Mouse (Mus musculus) testis, adult 2 months (tissue): ENCODE measurements around the gene Ston1. TPM values are rescaled to one million over a fixed set of nuclear protein-coding genes. Genes with fewer than 3 reads are reported as not detected.

Source experiments
- H3K27ac ChIP-seq: fragments of 200-500 bp; 2 replicates; pipeline ENCODE4 v1.5.1; 2012; ENCODE audit warnings: low read depth, low read length; ENCODE audit not compliant: control insufficient read depth, insufficient read depth
- H3K27me3 ChIP-seq: fragments of 200-500 bp; 2 replicates; pipeline ENCODE4 v1.6.1; 2012; ENCODE audit warnings: mild to moderate bottlenecking, low read length, moderate library complexity; ENCODE audit not compliant: control insufficient read depth, insufficient read depth
- H3K36me3 ChIP-seq: fragments of 200-500 bp; 2 replicates; pipeline ENCODE4 v1.6.1; 2012; ENCODE audit warnings: mild to moderate bottlenecking, low read length; ENCODE audit not compliant: control insufficient read depth, insufficient read depth
- H3K4me1 ChIP-seq: fragments of 200-500 bp; 2 replicates; pipeline ENCODE4 v1.6.1; 2012; ENCODE audit warnings: low read length; ENCODE audit not compliant: control insufficient read depth, insufficient read depth
- H3K4me3 ChIP-seq: fragments of 200-500 bp; 2 replicates; pipeline ENCODE4 v1.5.1; 2012; ENCODE audit warnings: low read depth, mild to moderate bottlenecking, low read length, moderate library complexity, mixed read lengths; ENCODE audit not compliant: control insufficient read depth
- CTCF ChIP-seq: fragments of 200-500 bp; IDR thresholded peaks from 2 replicates; pipeline ENCODE4 v1.5.1; 2012; ENCODE audit warnings: low read depth, mild to moderate bottlenecking, inconsistent platforms, low read length, moderate library complexity; ENCODE audit not compliant: control insufficient read depth, insufficient read depth, insufficient replicate concordance
- POLR2A ChIP-seq: fragments of 200-500 bp; IDR thresholded peaks from 2 replicates; pipeline ENCODE4 v1.6.1; 2012; ENCODE audit warnings: low read depth, mild to moderate bottlenecking, inconsistent platforms, low read length, moderate library complexity; ENCODE audit not compliant: control insufficient read depth
- polyA plus RNA-seq: library from polyadenylated mRNA; depleted of rRNA; stranded (reverse); fragments of >200 nt; gene quantifications from 2 replicates; pipeline ENCODE4 v1.2.3, GENCODE M21; 2012

Gene Ston1
- polyA plus RNA-seq, 1 experiment: 18.5 TPM

- Histone ChIP-seq H3K4me1 (peaks cover 17% of the 10 kb centered on the region), H3K27me3 (no peaks in the 10 kb centered on the region), H3K27ac (peak overlapping the region; percentile 10; the same call in 1 of the 2 replicates), H3K36me3 (no peaks in the 10 kb centered on the region), H3K4me3 (peak overlapping the region; percentile 21)
- TF ChIP-seq CTCF (no peak), POLR2A (no peak)
These were observed 28.4 kb downstream of the Ston1 start for GRCm38 (mm10) chr17:88625931-88626330.

- no peaks in the 10 kb centered on the region for H3K27me3 ChIP-seq
- H3K4me3 ChIP-seq: peak overlapping the region; percentile 71
- no peak for TF ChIP-seq POLR2A
- TF ChIP-seq CTCF: no peak
- H3K27ac ChIP-seq: peak overlapping the region; percentile 44; the same call in 1 of the 2 replicates
- H3K4me1 ChIP-seq: peaks cover 17% of the 10 kb centered on the region
- no peaks in the 10 kb centered on the region for H3K36me3 ChIP-seq
These were observed 28.9 kb downstream of the Ston1 start for GRCm38 (mm10) chr17:88626347-88626811.

- no peak overlapping the region for H3K27ac ChIP-seq
- no peak for TF ChIP-seq CTCF
- no peak for TF ChIP-seq POLR2A
- peak overlapping the region; percentile 71 for H3K4me3 ChIP-seq
- no peaks in the 10 kb centered on the region for H3K36me3 ChIP-seq
- no peaks in the 10 kb centered on the region for H3K27me3 ChIP-seq
- peaks cover 17% of the 10 kb centered on the region for H3K4me1 ChIP-seq
These were observed 29.7 kb downstream of the Ston1 start for GRCm38 (mm10) chr17:88627150-88627549.

GRCm38 (mm10) chr17:88628676-88629380 is 31.3 kb downstream of the Ston1 start:
- no peaks in the 10 kb centered on the region for H3K36me3 ChIP-seq
- H3K27ac ChIP-seq: no peak overlapping the region
- TF ChIP-seq POLR2A: no peak
- no peak for TF ChIP-seq CTCF
- H3K4me1 ChIP-seq: peaks cover 17% of the 10 kb centered on the region
- no peaks in the 10 kb centered on the region for H3K27me3 ChIP-seq
- H3K4me3 ChIP-seq: 0 out of 2 replicates have a peak overlapping the region, but pooled peaks have one; percentile 11

- peak overlapping the region; percentile 7; the same call in 1 of the 2 replicates for H3K4me3 ChIP-seq
- H3K4me1 ChIP-seq: peaks cover 17% of the 10 kb centered on the region
- TF ChIP-seq POLR2A (no peak), CTCF (no peak)
- H3K27ac ChIP-seq: peak overlapping the region; percentile 84
- H3K36me3 ChIP-seq: no peaks in the 10 kb centered on the region
- H3K27me3 ChIP-seq: no peaks in the 10 kb centered on the region
These were observed 31.9 kb downstream of the Ston1 start for GRCm38 (mm10) chr17:88629381-88629759.

GRCm38 (mm10) chr17:88629931-88630553 is 32.6 kb downstream of the Ston1 start:
- peaks cover 17% of the 10 kb centered on the region for H3K4me1 ChIP-seq
- no peak for TF ChIP-seq POLR2A
- no peak for TF ChIP-seq CTCF

GRCm38 (mm10) chr17:88630554-88630948 is 33.1 kb downstream of the Ston1 start:
- peak overlapping the region; percentile 18; the same call in 1 of the 2 replicates for H3K27ac ChIP-seq
- TF ChIP-seq POLR2A: no peak
- no peaks in the 10 kb centered on the region for H3K36me3 ChIP-seq
- peaks cover 19% of the 10 kb centered on the region for H3K4me1 ChIP-seq
- H3K4me3 ChIP-seq: no peak overlapping the region
- no peaks in the 10 kb centered on the region for H3K27me3 ChIP-seq

More at GRCm38 (mm10) chr17:88629931-88630553, 32.6 kb downstream of the Ston1 start:
- Histone ChIP-seq H3K4me3 (no peak overlapping the region), H3K27ac (peak overlapping the region; percentile 84), H3K27me3 (no peaks in the 10 kb centered on the region), H3K36me3 (no peaks in the 10 kb centered on the region)
